Mouse (Mus musculus) bone marrow macrophage, adult 2 months (primary cell): Measurements from ENCODE around the gene Ppp6r2.

Source experiments
- CTCF ChIP-seq: IDR thresholded peaks from 2 replicates; pipeline ENCODE4 v1.5.1; 2012; ENCODE audit warnings: low read depth, mild to moderate bottlenecking, low read length, moderate library complexity
- POLR2A ChIP-seq: IDR thresholded peaks from 2 replicates; pipeline ENCODE4 v1.6.1; 2012; ENCODE audit warnings: mild to moderate bottlenecking, low read depth, low read length, borderline replicate concordance

GRCm38 (mm10) chr15:89313359-89313758 lies 102.0 kb downstream of the Ppp6r2 start:
- TF ChIP-seq CTCF: no peak
- no peak for TF ChIP-seq POLR2A
